32 mouse cellular contexts compared by ENCODE assay signal in the genomic region with DNA sequence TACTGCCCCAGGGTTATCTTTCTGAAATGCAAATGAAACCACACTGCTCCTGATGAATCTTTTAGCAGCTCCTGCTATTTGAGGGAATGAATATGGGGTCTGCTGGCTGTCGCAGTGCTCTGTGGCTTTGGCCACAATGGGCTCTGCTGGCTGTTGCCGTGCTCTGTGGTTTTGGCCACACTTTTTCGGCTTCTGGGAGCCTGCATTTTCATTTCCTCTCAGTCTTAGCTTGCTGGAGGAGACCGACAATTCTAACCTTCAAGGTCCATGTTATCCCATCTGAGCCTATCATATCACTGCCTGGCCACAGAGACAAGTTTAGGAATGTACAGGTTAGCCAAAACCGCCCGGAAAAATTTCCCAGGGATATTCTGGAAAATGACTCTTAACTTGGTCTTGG. TPM values are rescaled to one million over a fixed set of nuclear protein-coding genes. Genes with fewer than 3 reads are reported as not detected.
DNase-seq lines count a peak whose midpoint lies in the region; ATAC-seq lines count a peak whose summit lies in the region.
"Had no signal": no experiment of that assay in that cellular context is flagged by ENCODE, and none has a peak within 500 bp of the region (broad histone marks: within the 10 kb centered on the region; RNA-seq: fewer than 3 reads in every experiment).

No protein-coding gene starts in this region.

- 0 out of 2 replicates have a peak overlapping the region, but pooled peaks have one; percentile 6 for H3K27ac ChIP-seq in midbrain, embryonic 10.5 days (replicated peaks)
- no peak overlapping the region for H3K27ac ChIP-seq in midbrain, embryonic 11.5 days (ENCODE audit: low read depth, low read length)
- peak overlapping the region; percentile 30; the same call in 1 of the 2 replicates for H3K27ac ChIP-seq in midbrain, embryonic 16.5 days (ENCODE audit: low read length)
- H3K27ac ChIP-seq: embryonic facial prominence, embryonic 13.5 days; forebrain, embryonic 13.5 days; heart, adult 2 months; heart, embryonic 13.5 days; kidney, postnatal 0 days; liver, embryonic 14.5 days; macrophage; midbrain, embryonic 12.5 days; neural tube, embryonic 12.5 days had no signal

- no peak overlapping the region for H3K4me2 ChIP-seq in midbrain, embryonic 11.5 days
- H3K4me2 ChIP-seq in midbrain, embryonic 16.5 days (ENCODE audit: low read length), result no peak overlapping the region
- H3K4me2 ChIP-seq: embryonic facial prominence, embryonic 13.5 days; forebrain, embryonic 13.5 days; heart, embryonic 13.5 days; hindbrain, embryonic 13.5 days; midbrain, embryonic 12.5 days; neural tube, embryonic 12.5 days had no signal

- no peaks in the 10 kb centered on the region for H3K27me3 ChIP-seq in midbrain, embryonic 10.5 days (ENCODE audit: low read depth, poor library complexity, severe bottlenecking)
- no peaks in the 10 kb centered on the region for H3K27me3 ChIP-seq in midbrain, embryonic 11.5 days (ENCODE audit: control insufficient read depth, insufficient read depth, low read length)
- H3K27me3 ChIP-seq in midbrain, embryonic 16.5 days (ENCODE audit: control insufficient read depth, insufficient read depth, low read depth, low read length), result no peaks in the 10 kb centered on the region
- H3K27me3 ChIP-seq: embryonic facial prominence, embryonic 13.5 days; forebrain, embryonic 13.5 days; heart, embryonic 13.5 days; hindbrain, embryonic 13.5 days; midbrain, embryonic 12.5 days; neural tube, embryonic 12.5 days had no signal

- H3K36me3 ChIP-seq in midbrain, embryonic 10.5 days, result no peaks in the 10 kb centered on the region
- H3K36me3 ChIP-seq in midbrain, embryonic 11.5 days (ENCODE audit: control insufficient read depth, insufficient read depth, low read length), result no peaks in the 10 kb centered on the region
- H3K36me3 ChIP-seq in midbrain, embryonic 16.5 days (ENCODE audit: control insufficient read depth, insufficient read depth, low read length), result no peaks in the 10 kb centered on the region
- H3K36me3 ChIP-seq: embryonic facial prominence, embryonic 13.5 days; G1E; heart, embryonic 13.5 days; hindbrain, embryonic 13.5 days; midbrain, embryonic 12.5 days; neural tube, embryonic 12.5 days had no signal

- H3K4me1 ChIP-seq in midbrain, embryonic 10.5 days, result peaks cover 8% of the 10 kb centered on the region; the same call in 1 of the 2 replicates
- no peaks in the 10 kb centered on the region for H3K4me1 ChIP-seq in midbrain, embryonic 11.5 days (ENCODE audit: control insufficient read depth, insufficient read depth, low read length)
- peaks cover 2% of the 10 kb centered on the region; the same call in 1 of the 2 replicates for H3K4me1 ChIP-seq in midbrain, embryonic 16.5 days (ENCODE audit: control insufficient read depth, insufficient read depth, low read length)
- H3K4me1 ChIP-seq: heart, embryonic 13.5 days; neural tube, embryonic 12.5 days had no signal

- no peak overlapping the region for H3K9ac ChIP-seq in midbrain, embryonic 11.5 days (ENCODE audit: low read length)
- no peak overlapping the region for H3K9ac ChIP-seq in midbrain, embryonic 16.5 days (ENCODE audit: low read depth, low read length)
- H3K9ac ChIP-seq: embryonic facial prominence, embryonic 13.5 days; forebrain, embryonic 13.5 days; heart, embryonic 13.5 days; hindbrain, embryonic 13.5 days; liver, embryonic 14.5 days; midbrain, embryonic 12.5 days; neural tube, embryonic 12.5 days had no signal

- H3K4me3 ChIP-seq in midbrain, embryonic 10.5 days, result no peak overlapping the region
- no peak overlapping the region for H3K4me3 ChIP-seq in midbrain, embryonic 11.5 days (ENCODE audit: low read depth, low read length)
- H3K4me3 ChIP-seq in midbrain, embryonic 16.5 days (ENCODE audit: low read depth, low read length), result no peak overlapping the region
- H3K4me3 ChIP-seq: embryonic facial prominence, embryonic 13.5 days; forebrain, embryonic 13.5 days; heart, adult 2 months; heart, embryonic 13.5 days; hindbrain, embryonic 13.5 days; midbrain, embryonic 12.5 days; myocyte; neural tube, embryonic 12.5 days had no signal

- 92% methylated on average over 6 of the region's 6 CpGs for WGBS in midbrain, embryonic 10.5 days
- 91% methylated on average over 6 of the region's 6 CpGs for WGBS in midbrain, embryonic 11.5 days
- 85% methylated on average over 6 of the region's 6 CpGs for WGBS in midbrain, embryonic 16.5 days

- H3K9me3 ChIP-seq in midbrain, embryonic 10.5 days (replicated peaks), result no peaks in the 10 kb centered on the region
- H3K9me3 ChIP-seq in midbrain, embryonic 11.5 days (ENCODE audit: control insufficient read depth, low read length), result no peaks in the 10 kb centered on the region
- no peaks in the 10 kb centered on the region for H3K9me3 ChIP-seq in midbrain, embryonic 16.5 days (replicated peaks; ENCODE audit: control insufficient read depth, low read length, poor library complexity, severe bottlenecking)
- H3K9me3 ChIP-seq: embryonic facial prominence, embryonic 13.5 days; forebrain, embryonic 13.5 days; G1E; heart, embryonic 13.5 days; hindbrain, embryonic 13.5 days; midbrain, embryonic 12.5 days; neural tube, embryonic 12.5 days had no signal

- no peak for DNase-seq in midbrain, embryonic 10.5 days (ENCODE audit: low spot score)
- DNase-seq in midbrain, embryonic 11.5 days (ENCODE audit: low spot score, missing footprints), result no peak
- DNase-seq in ovary, postnatal 14 days (ENCODE audit: low spot score), result no peak
- DNase-seq: adrenal gland, postnatal 14 days; cerebellum, adult 11 months; cerebellum, adult 9-10 months; cerebellum, postnatal 36 days; embryo, embryonic 11 days; gastrocnemius, postnatal 14 days; heart, adult 2 months; heart, postnatal 10 days; kidney, adult 18-20 months; kidney, postnatal 4 days; liver; lung, adult 2 months; lung, postnatal 10 days had no signal

- ATAC-seq in midbrain, embryonic 11.5 days (ENCODE audit: low FRiP score), result no peak
- peak; percentile 62 for ATAC-seq in common myeloid progenitor, adult 5-6 weeks (replicated peaks; ENCODE audit: low read depth, poor library complexity, severe bottlenecking)
- ATAC-seq in hematopoietic stem cell, adult 5-6 weeks (replicated peaks in 1 of 2; ENCODE audit: insufficient read depth in 1 of 2, low FRiP score in 2 of 2, low TSS enrichment in 1 of 2, low read depth in 1 of 2, poor library complexity in 2 of 2, severe bottlenecking in 2 of 2), result peak; percentile 30 to 56; a peak in 1 of 4 replicates
- 0 out of 2 replicates have a peak, but pooled peaks have one; percentile 37 for ATAC-seq in midbrain, embryonic 16.5 days
- ATAC-seq in erythroblast, adult 5-6 weeks (replicated peaks; ENCODE audit: low FRiP score, poor library complexity, severe bottlenecking), result no peak
- ATAC-seq in activated CD4-positive, CD25-positive, alpha-beta regulatory T cell, adult 4 months, result no peak
- ATAC-seq: forebrain, embryonic 13.5 days had no signal

RNA-seq across cellular contexts. Expression of a gene that starts 57.2 kb away (rescaled TPM):
- 5.8 and 6.3 TPM in 2 replicates for polyA plus RNA-seq in midbrain, embryonic 10.5 days (2016; fragmentation: Nextera tagmentation; extraction: Ambion mirVana)
- polyA plus RNA-seq in midbrain, embryonic 11.5 days (2014; fragmentation: Nextera tagmentation; extraction: Ambion mirVana), result 9.4 and 9.5 TPM in 2 replicates
- 6.3 and 9.1 TPM in 2 replicates for total RNA-seq in common myeloid progenitor, adult 5-6 weeks (2017)
- total RNA-seq in hematopoietic stem cell, adult 5-6 weeks (2017), result 9.6 and 13.3 TPM in 2 replicates
- polyA plus RNA-seq in midbrain, embryonic 16.5 days (2015; fragmentation: Nextera tagmentation; extraction: Ambion mirVana), result 23.2 and 24.2 TPM in 2 replicates
- total RNA-seq in erythroblast, adult 5-6 weeks (2015; ENCODE audit: low replicate concordance), result 1.9 and 3.1 TPM in 2 replicates
- total RNA-seq in erythroblast, adult 5-6 weeks (2017; ENCODE audit: low replicate concordance), result 2.9 and 9.2 TPM in 2 replicates
- polyA plus RNA-seq in activated CD4-positive, CD25-positive, alpha-beta regulatory T cell, adult 4 months (2017; shearing (Covaris generic)), result 10 to 100 TPM; 18.3 to 25.0 TPM

Comparison
In these comparisons a context has a peak if more than half of its experiments do, and no peak if none do; other contexts are left out.
1. ATAC-seq: peak in common myeloid progenitor, adult 5-6 weeks (single experiment), hematopoietic stem cell, adult 5-6 weeks (2 of 2) and midbrain, embryonic 16.5 days (single experiment); none in midbrain, embryonic 11.5 days (single experiment), erythroblast, adult 5-6 weeks (single experiment) and activated CD4-positive, CD25-positive, alpha-beta regulatory T cell, adult 4 months (single experiment).